Mouse (Mus musculus) heart, postnatal 0 days (tissue): ENCODE data around the gene Psme4.

Source experiments
- CTCF ChIP-seq: IDR thresholded peaks from 2 replicates; pipeline ENCODE4 v1.5.1; 2016; ENCODE audit warnings: antibody characterized with exemption, control low read depth, low read depth
- EP300 ChIP-seq: IDR thresholded peaks from 2 replicates; pipeline ENCODE4 v1.6.1; 2016; ENCODE audit warnings: antibody characterized with exemption, low read depth

DNA sequence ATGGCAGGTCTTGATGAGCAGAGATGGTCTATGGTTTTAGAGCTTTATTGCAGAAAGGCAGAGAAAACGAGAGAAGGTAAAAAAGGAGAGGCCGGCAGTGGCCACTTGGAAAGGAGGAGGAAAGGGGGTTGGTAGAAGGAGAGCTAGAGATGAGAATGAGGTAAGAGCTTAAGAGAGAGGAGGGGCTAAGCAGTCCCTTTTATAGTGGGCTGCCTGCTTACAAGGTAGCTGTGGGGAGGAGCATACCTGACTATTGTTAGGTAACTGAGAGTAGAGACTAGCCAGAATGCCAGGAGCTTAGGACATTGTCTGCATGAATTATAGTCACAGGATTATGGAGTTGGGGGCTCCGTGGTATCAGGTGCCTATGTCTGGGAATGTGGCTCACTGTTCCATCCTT, 14.0 kb downstream of the Psme4 start:
- TF ChIP-seq EP300 (no peak), CTCF (no peak)
